8 mouse cellular contexts compared by ENCODE assay signal in the genomic region with DNA sequence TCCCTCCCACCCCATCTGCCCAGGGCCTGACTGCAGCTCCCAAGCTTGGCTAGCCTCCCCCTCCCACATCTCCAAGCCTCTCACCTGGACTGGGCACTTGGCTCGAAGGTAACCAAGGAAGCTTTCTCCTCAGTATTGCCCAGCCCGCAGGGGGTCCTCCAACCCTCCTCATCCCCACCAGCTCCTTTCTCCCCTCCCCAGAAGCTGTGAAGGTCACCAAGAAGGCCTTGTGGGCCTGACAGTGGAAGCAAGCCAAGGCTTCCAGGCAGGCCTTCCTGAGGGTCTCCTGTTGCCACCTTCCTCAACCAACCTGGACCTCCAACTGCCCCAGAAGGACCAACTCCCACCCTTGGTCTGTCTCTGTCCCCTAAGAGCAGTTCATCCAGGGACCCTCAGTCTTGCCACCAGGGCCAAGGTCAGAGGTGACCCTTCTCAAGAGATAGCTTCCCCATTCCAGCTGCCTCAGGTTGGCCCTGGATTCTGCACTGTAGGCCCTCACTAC. TPM values are rescaled to one million over a fixed set of nuclear protein-coding genes. Genes with fewer than 3 reads are reported as not detected.
A peak's percentile ranks its signal among the peaks of the same experiment; 100 is the strongest.
DNase-seq lines count a peak whose midpoint lies in the region; ATAC-seq and TF ChIP-seq lines count a peak whose summit lies in the region.

No protein-coding gene starts in this region.

- no peak overlapping the region for H3K9ac ChIP-seq in ES-Bruce4 (ENCODE audit: low read depth, poor library complexity, severe bottlenecking)
- peak overlapping the region; percentile 73 for H3K9ac ChIP-seq in forebrain, postnatal 0 days
- H3K9ac ChIP-seq in liver, embryonic 14.5 days (replicated peaks): peak overlapping the region; percentile 82

- WGBS in forebrain, postnatal 0 days: 54% methylated on average over 2 of the region's 2 CpGs
- WGBS in liver, embryonic 14.5 days (ENCODE audit: insufficient replicate concordance): 52% methylated on average over 2 of the region's 2 CpGs

- no peak for TF ChIP-seq CTCF in ES-Bruce4 (IDR thresholded peaks at IDR 0.05; ENCODE audit: low read depth, low read length)
- no peak for TF ChIP-seq CTCF in forebrain, postnatal 0 days (IDR thresholded peaks at IDR 0.05; ENCODE audit: low read depth)
- TF ChIP-seq CTCF in liver, embryonic 14.5 days (IDR thresholded peaks at IDR 0.05; ENCODE audit: low read depth): no peak

- H3K4me2 ChIP-seq in forebrain, postnatal 0 days (ENCODE audit: low read depth): peak overlapping the region; percentile 65
- H3K4me2 ChIP-seq in liver, embryonic 14.5 days (ENCODE audit: low read depth): peak overlapping the region; percentile 88

- peaks cover 8% of the 10 kb centered on the region for H3K27me3 ChIP-seq in erythroblast, embryonic 14.5 days (ENCODE audit: control insufficient read depth)
- 0 out of 2 replicates have a peak, but pooled peaks cover 3% of the 10 kb centered on the region for H3K27me3 ChIP-seq in ES-Bruce4 (ENCODE audit: control insufficient read depth, insufficient read depth, low read length, poor library complexity, severe bottlenecking)
- no peaks in the 10 kb centered on the region for H3K27me3 ChIP-seq in forebrain, postnatal 0 days (ENCODE audit: insufficient read depth, low read length)
- H3K27me3 ChIP-seq in liver, embryonic 14.5 days (ENCODE audit: control insufficient read depth, insufficient read depth, low read length): no peaks in the 10 kb centered on the region

- no peak overlapping the region for H3K27ac ChIP-seq in ES-Bruce4 (ENCODE audit: insufficient read depth, low read length)
- H3K27ac ChIP-seq in forebrain, postnatal 0 days (ENCODE audit: low read depth, low read length): peak overlapping the region; percentile 15; the same call in 1 of the 2 replicates
- peak overlapping the region; percentile 33 for H3K27ac ChIP-seq in liver, embryonic 14.5 days

- TF ChIP-seq POLR2A in ES-Bruce4 (IDR thresholded peaks at IDR 0.05; ENCODE audit: insufficient read depth, low read length): no peak

- ATAC-seq in erythroblast, adult 5-6 weeks (replicated peaks; ENCODE audit: low FRiP score, poor library complexity, severe bottlenecking): no peak
- ATAC-seq in forebrain, postnatal 0 days: no peak
- no peak for ATAC-seq in liver, embryonic 14.5 days (ENCODE audit: insufficient read depth)

- no peaks in the 10 kb centered on the region for H3K9me3 ChIP-seq in erythroblast, embryonic 14.5 days (ENCODE audit: control insufficient read depth, low read length)
- no peaks in the 10 kb centered on the region for H3K9me3 ChIP-seq in ES-Bruce4 (replicated peaks; ENCODE audit: control insufficient read depth, insufficient read depth, low read length, poor library complexity, severe bottlenecking)
- H3K9me3 ChIP-seq in forebrain, postnatal 0 days (ENCODE audit: low read length): no peaks in the 10 kb centered on the region
- H3K9me3 ChIP-seq in liver, embryonic 14.5 days (ENCODE audit: control insufficient read depth, low read length): no peaks in the 10 kb centered on the region

- peaks cover 58% of the 10 kb centered on the region for H3K4me1 ChIP-seq in erythroblast, embryonic 14.5 days (ENCODE audit: control insufficient read depth)
- peaks cover 5% of the 10 kb centered on the region for H3K4me1 ChIP-seq in ES-Bruce4 (ENCODE audit: control insufficient read depth, insufficient read depth, low read length)
- H3K4me1 ChIP-seq in forebrain, postnatal 0 days (ENCODE audit: insufficient read depth): peaks cover 25% of the 10 kb centered on the region
- peaks cover 3 to 21% of the 10 kb centered on the region in 2 experiments for H3K4me1 ChIP-seq in liver, embryonic 14.5 days (replicated peaks; ENCODE audit: control insufficient read depth in 2 of 2, insufficient read depth in 2 of 2, low read length in 1 of 2)

- DNase-seq in forebrain, postnatal 0 days: no peak
- no peak for DNase-seq in liver, embryonic 14.5 days (ENCODE audit: low read depth in 3 of 3, low spot score in 3 of 3)
- DNase-seq in right cerebral cortex, postnatal 25 days: no peak
- DNase-seq in frontal cortex, postnatal 25 days (ENCODE audit: low spot score in 2 of 2): no peak
- no peak for DNase-seq in thymus, postnatal 4 days

- peaks cover 32% of the 10 kb centered on the region for H3K36me3 ChIP-seq in erythroblast, embryonic 14.5 days (ENCODE audit: control insufficient read depth)
- peaks cover 5% of the 10 kb centered on the region; the same call in 1 of the 2 replicates for H3K36me3 ChIP-seq in ES-Bruce4 (ENCODE audit: control insufficient read depth, insufficient read depth, low read length, poor library complexity, severe bottlenecking)
- peaks cover 8% of the 10 kb centered on the region for H3K36me3 ChIP-seq in forebrain, postnatal 0 days (ENCODE audit: insufficient read depth)
- H3K36me3 ChIP-seq in liver, embryonic 14.5 days (replicated peaks; ENCODE audit: control insufficient read depth, insufficient read depth, low read depth): peaks cover 6% of the 10 kb centered on the region

- H3K4me3 ChIP-seq in erythroblast, embryonic 14.5 days (replicated peaks): peak overlapping the region; percentile 86
- peak overlapping the region; percentile 80; the same call in 1 of the 2 replicates for H3K4me3 ChIP-seq in ES-Bruce4 (ENCODE audit: low read depth, low read length)
- peak overlapping the region; percentile 81 for H3K4me3 ChIP-seq in forebrain, postnatal 0 days (ENCODE audit: low read depth, low read length)
- peak overlapping the region; percentile 59 to 73 for H3K4me3 ChIP-seq in liver, embryonic 14.5 days (ENCODE audit: insufficient read depth in 1 of 2, low read depth in 2 of 2, low read length in 2 of 2)

- TF ChIP-seq EP300 in ES-Bruce4 (IDR thresholded peaks at IDR 0.05; ENCODE audit: insufficient read depth, low read depth, low read length): no peak
- no peak for TF ChIP-seq EP300 in liver, embryonic 14.5 days (IDR thresholded peaks at IDR 0.05; ENCODE audit: low read depth)

RNA-seq across cellular contexts. Expression of a gene that starts 3.1 kb away (rescaled TPM):
- 0.86 and 1.3 TPM in 2 replicates for polyA plus RNA-seq in erythroblast, embryonic 14.5 days (2012)
- 8.8 and 14.8 TPM in 2 replicates for total RNA-seq in erythroblast, adult 5-6 weeks (2015; ENCODE audit: low replicate concordance)
- 5.7 and 11.3 TPM in 2 replicates for total RNA-seq in erythroblast, adult 5-6 weeks (2017; ENCODE audit: low replicate concordance)
- polyA plus RNA-seq in ES-Bruce4 (2011; ENCODE audit: insufficient read depth, insufficient read length, low read depth, missing spikeins): 76.2 and 86.3 TPM in 2 replicates
- 70.7 and 96.5 TPM in 2 replicates for total RNA-seq in forebrain, postnatal 0 days (2014; rRNA removed)
- polyA plus RNA-seq in forebrain, postnatal 0 days (2015; fragmentation: Nextera tagmentation; extraction: Ambion mirVana): 2.0 and 2.3 TPM in 2 replicates
- 27.9 and 33.9 TPM in 2 replicates for polyA plus RNA-seq in liver, embryonic 14.5 days (2012; rRNA removed)
- 1.2 and 1.7 TPM in 2 replicates for polyA plus RNA-seq in liver, embryonic 14.5 days (2014; fragmentation: Nextera tagmentation; extraction: Ambion mirVana)
